Mouse (Mus musculus): Measurements from ENCODE around the gene Macrod1. TPM values are rescaled to one million over a fixed set of nuclear protein-coding genes. Genes with fewer than 3 reads are reported as not detected.

Gene Macrod1
- polyA plus RNA-seq, 1 experiment, result 44.3 TPM

GRCm38 (mm10) chr19:7133436-7133835 lies 76.8 kb downstream of the Macrod1 start:
- Histone ChIP-seq H3K4me1 (ENCODE audit: control insufficient read depth, insufficient read depth, low read length) (no peaks in the 10 kb centered on the region), H3K4me3 (replicated peaks; ENCODE audit: extremely low read depth, low read depth, low read length) (no peak overlapping the region)
- TF ChIP-seq CTCF (IDR thresholded peaks at IDR 0.05; ENCODE audit: insufficient read depth, low read length) (no peak), POLR2A (IDR thresholded peaks at IDR 0.05; ENCODE audit: borderline replicate concordance, extremely low read depth, low read depth, low read length) (no peak)
- WGBS, result 89% methylated on average over 9 of the region's 9 CpGs
- no peak for DNase-seq

GRCm38 (mm10) chr19:7134631-7135091 lies 78.1 kb downstream of the Macrod1 start:
- H3K4me3 ChIP-seq (replicated peaks; ENCODE audit: extremely low read depth, low read depth, low read length), result no peak overlapping the region
- 34% methylated on average over 17 of the region's 17 CpGs for WGBS
- no peak for TF ChIP-seq CTCF (IDR thresholded peaks at IDR 0.05; ENCODE audit: insufficient read depth, low read length)
- no peak for TF ChIP-seq POLR2A (IDR thresholded peaks at IDR 0.05; ENCODE audit: borderline replicate concordance, extremely low read depth, low read depth, low read length)
- no peak for DNase-seq
- H3K4me1 ChIP-seq (ENCODE audit: control insufficient read depth, insufficient read depth, low read length), result no peaks in the 10 kb centered on the region

GRCm38 (mm10) chr19:7135525-7135924 lies 78.9 kb downstream of the Macrod1 start:
- 16% methylated on average over 9 of the region's 9 CpGs for WGBS
- TF ChIP-seq CTCF (IDR thresholded peaks at IDR 0.05; ENCODE audit: insufficient read depth, low read length) (no peak), POLR2A (IDR thresholded peaks at IDR 0.05; ENCODE audit: borderline replicate concordance, extremely low read depth, low read depth, low read length) (no peak)
- DNase-seq, result no peak

DNA sequence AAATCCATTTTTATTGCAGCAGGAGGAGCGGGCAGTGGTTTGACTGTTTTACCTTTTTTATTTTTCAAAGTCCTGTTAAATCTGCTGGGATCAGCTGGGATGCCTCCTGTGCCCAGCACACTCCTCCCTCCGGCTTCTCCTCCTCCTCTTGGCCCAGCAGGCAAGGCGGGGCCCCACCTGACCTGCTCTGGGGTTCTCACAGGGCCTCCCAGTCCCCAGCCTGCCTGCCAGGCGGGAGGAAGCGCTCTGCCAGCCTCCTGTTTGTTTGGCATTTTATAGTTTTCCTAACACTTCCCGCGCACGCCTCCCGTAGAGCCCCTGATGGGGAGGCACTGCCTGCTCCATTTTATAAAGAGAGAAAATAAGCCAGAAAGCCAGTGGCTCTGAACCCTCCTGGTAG lies 79.4 kb downstream of the Macrod1 start:
- no peak for TF ChIP-seq CTCF (IDR thresholded peaks at IDR 0.05; ENCODE audit: insufficient read depth, low read length)
- TF ChIP-seq POLR2A (IDR thresholded peaks at IDR 0.05; ENCODE audit: borderline replicate concordance, extremely low read depth, low read depth, low read length), result no peak
- H3K4me3 ChIP-seq (replicated peaks; ENCODE audit: extremely low read depth, low read depth, low read length), result no peak overlapping the region
- WGBS, result 42% methylated on average over 9 of the region's 9 CpGs
- no peaks in the 10 kb centered on the region for H3K4me1 ChIP-seq (ENCODE audit: control insufficient read depth, insufficient read depth, low read length)
- no peak for DNase-seq

More at GRCm38 (mm10) chr19:7135525-7135924, 78.9 kb downstream of the Macrod1 start:
- no peaks in the 10 kb centered on the region for H3K4me1 ChIP-seq (ENCODE audit: control insufficient read depth, insufficient read depth, low read length)
- no peak overlapping the region for H3K4me3 ChIP-seq (replicated peaks; ENCODE audit: extremely low read depth, low read depth, low read length)

GRCm38 (mm10) chr19:7136714-7137498 lies 80.3 kb downstream of the Macrod1 start:
- DNase-seq, result no peak
- Histone ChIP-seq H3K4me1 (ENCODE audit: control insufficient read depth, insufficient read depth, low read length) (no peaks in the 10 kb centered on the region), H3K4me3 (replicated peaks; ENCODE audit: extremely low read depth, low read depth, low read length) (no peak overlapping the region)
- WGBS, result 58% methylated on average over 14 of the region's 14 CpGs
- TF ChIP-seq CTCF (IDR thresholded peaks at IDR 0.05; ENCODE audit: insufficient read depth, low read length) (no peak), POLR2A (IDR thresholded peaks at IDR 0.05; ENCODE audit: borderline replicate concordance, extremely low read depth, low read depth, low read length) (no peak)

DNA sequence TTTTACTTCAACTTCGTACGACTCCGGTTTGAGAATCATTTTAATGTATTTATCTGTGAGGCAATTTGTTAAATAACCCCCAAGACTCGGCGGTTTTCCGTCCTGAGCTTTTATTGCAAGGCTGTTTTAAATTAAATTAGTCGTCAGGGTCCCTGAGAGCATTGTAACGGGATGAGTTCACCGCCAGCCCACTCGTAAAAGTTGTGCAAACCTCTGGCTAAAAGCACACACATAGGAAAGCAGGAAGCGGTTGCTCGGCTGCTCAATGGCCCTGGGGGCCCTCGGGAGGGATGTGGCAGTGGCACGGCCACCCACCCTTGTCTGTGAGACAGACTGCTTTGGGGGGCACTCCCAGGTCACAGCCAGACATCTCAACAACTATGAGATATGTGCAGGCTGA lies 81.7 kb downstream of the Macrod1 start:
- no peak for TF ChIP-seq CTCF (IDR thresholded peaks at IDR 0.05; ENCODE audit: insufficient read depth, low read length)
- no peak for TF ChIP-seq POLR2A (IDR thresholded peaks at IDR 0.05; ENCODE audit: borderline replicate concordance, extremely low read depth, low read depth, low read length)
- DNase-seq, result no peak
- H3K4me1 ChIP-seq (ENCODE audit: control insufficient read depth, insufficient read depth, low read length), result no peaks in the 10 kb centered on the region
- no peak overlapping the region for H3K4me3 ChIP-seq (replicated peaks; ENCODE audit: extremely low read depth, low read depth, low read length)
- 66% methylated on average over 14 of the region's 14 CpGs for WGBS

GRCm38 (mm10) chr19:7139321-7139720 lies 82.7 kb downstream of the Macrod1 start:
- TF ChIP-seq POLR2A (IDR thresholded peaks at IDR 0.05; ENCODE audit: borderline replicate concordance, extremely low read depth, low read depth, low read length) (no peak), CTCF (IDR thresholded peaks at IDR 0.05; ENCODE audit: insufficient read depth, low read length) (no peak)
- H3K4me3 ChIP-seq (replicated peaks; ENCODE audit: extremely low read depth, low read depth, low read length), result no peak overlapping the region
- H3K4me1 ChIP-seq (ENCODE audit: control insufficient read depth, insufficient read depth, low read length), result peaks cover 3% of the 10 kb centered on the region; the same call in 1 of the 2 replicates
- WGBS, result 68% methylated on average over 4 of the region's 4 CpGs
- DNase-seq, result no peak

GRCm38 (mm10) chr19:7140373-7140772 lies 83.8 kb downstream of the Macrod1 start:
- 72% methylated on average over 6 of the region's 6 CpGs for WGBS
- no peak for DNase-seq

GRCm38 (mm10) chr19:7140856-7141421 lies 84.3 kb downstream of the Macrod1 start:
- TF ChIP-seq CTCF (IDR thresholded peaks at IDR 0.05; ENCODE audit: insufficient read depth, low read length) (no peak), POLR2A (IDR thresholded peaks at IDR 0.05; ENCODE audit: borderline replicate concordance, extremely low read depth, low read depth, low read length) (no peak)
- Histone ChIP-seq H3K4me1 (ENCODE audit: control insufficient read depth, insufficient read depth, low read length) (peaks cover 3% of the 10 kb centered on the region; the same call in 1 of the 2 replicates), H3K4me3 (replicated peaks; ENCODE audit: extremely low read depth, low read depth, low read length) (no peak overlapping the region)
- WGBS, result 73% methylated on average over 12 of the region's 12 CpGs
- DNase-seq, result no peak

More at GRCm38 (mm10) chr19:7140373-7140772, 83.8 kb downstream of the Macrod1 start:
- Histone ChIP-seq H3K4me1 (ENCODE audit: control insufficient read depth, insufficient read depth, low read length) (peaks cover 3% of the 10 kb centered on the region; the same call in 1 of the 2 replicates), H3K4me3 (replicated peaks; ENCODE audit: extremely low read depth, low read depth, low read length) (no peak overlapping the region)
- TF ChIP-seq POLR2A (IDR thresholded peaks at IDR 0.05; ENCODE audit: borderline replicate concordance, extremely low read depth, low read depth, low read length), result no peak
- TF ChIP-seq CTCF (IDR thresholded peaks at IDR 0.05; ENCODE audit: insufficient read depth, low read length), result no peak

All from lung, adult 2 months (tissue).